Mouse (Mus musculus) spleen, adult 2 months (tissue): ENCODE measurements around the gene Eef2k. TPM values are rescaled to one million over a fixed set of nuclear protein-coding genes. Genes with fewer than 3 reads are reported as not detected.

Experiments
- DNase-seq, 2 experiments: peaks; one replicate each; pipeline versions ENCODE4 v3.0.0 to v3.0.0-alpha.2; 2012 to 2021; ENCODE audit warnings: low spot score in 2 of 2, low read depth in 1 of 2
- H3K27ac ChIP-seq: fragments of 200-500 bp; 2 replicates; pipeline ENCODE4 v1.5.1; 2012; ENCODE audit warnings: low read length, inconsistent platforms; ENCODE audit not compliant: insufficient read depth
- H3K27me3 ChIP-seq: fragments of 200-500 bp; 2 replicates; pipeline ENCODE4 v1.6.1; 2012; ENCODE audit warnings: mild to moderate bottlenecking, moderate library complexity, low read length, inconsistent platforms; ENCODE audit not compliant: control insufficient read depth, insufficient read depth
- H3K36me3 ChIP-seq: fragments of 200-500 bp; 2 replicates; pipeline ENCODE4 v1.6.1; 2012; ENCODE audit warnings: mild to moderate bottlenecking, low read length, inconsistent platforms; ENCODE audit not compliant: control insufficient read depth, insufficient read depth
- H3K4me1 ChIP-seq: fragments of 200-500 bp; 2 replicates; pipeline ENCODE4 v1.6.1; 2011; ENCODE audit warnings: inconsistent platforms; ENCODE audit not compliant: control insufficient read depth, insufficient read depth, insufficient read length
- H3K4me3 ChIP-seq: fragments of 200-500 bp; 2 replicates; pipeline ENCODE4 v1.5.1; 2011; ENCODE audit warnings: mild to moderate bottlenecking, inconsistent platforms; ENCODE audit not compliant: insufficient read depth, insufficient read length; ENCODE audit errors: extremely low read depth
- CTCF ChIP-seq: fragments of 200-500 bp; IDR thresholded peaks from 2 replicates; pipeline ENCODE4 v1.5.1; 2011; ENCODE audit warnings: mild to moderate bottlenecking, inconsistent platforms; ENCODE audit not compliant: insufficient read depth, insufficient read length, insufficient replicate concordance; ENCODE audit errors: extremely low read depth
- POLR2A ChIP-seq: fragments of 200-500 bp; IDR thresholded peaks from 2 replicates; pipeline ENCODE4 v1.6.1; 2011; ENCODE audit warnings: low read depth, low read length, inconsistent platforms
- WGBS: fragments of 180-500 bp; shearing (Covaris S2); methylation state at CpG from one replicate; pipeline ENCODE4 v1.1.7; 2018; 5-methylcytosine and 5-hydroxymethylcytosine counted together
- polyA plus RNA-seq: library from polyadenylated mRNA; depleted of rRNA; stranded (reverse); fragments of >200 nt; gene quantifications from 2 replicates; pipeline ENCODE4 v1.2.3, GENCODE M21; 2012

Gene Eef2k
- polyA plus RNA-seq, 1 experiment: 15.8 TPM

DNA sequence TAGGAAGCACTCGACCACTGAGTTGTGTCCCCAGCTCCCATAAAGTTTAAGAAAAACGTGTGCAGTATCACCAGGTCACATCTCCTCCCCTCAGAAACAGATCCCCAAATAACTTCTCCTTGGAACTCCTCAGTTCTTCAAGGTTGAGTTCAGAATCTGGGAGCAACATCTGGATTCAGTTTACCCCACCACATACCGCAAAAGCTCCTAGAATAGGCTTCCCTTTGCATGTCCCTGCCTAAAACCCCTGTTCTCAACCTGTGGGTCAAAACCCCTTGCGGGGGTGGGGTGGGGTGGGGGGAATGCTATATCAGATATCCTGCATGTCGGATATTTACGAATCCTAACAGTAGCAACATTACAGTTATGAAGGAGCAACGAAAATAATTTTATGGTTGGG lies 20.0 kb downstream of the Eef2k start:
- 0 out of 2 replicates have a peak, but pooled peaks cover 2% of the 10 kb centered on the region for H3K36me3 ChIP-seq
- H3K4me3 ChIP-seq: no peak overlapping the region
- TF ChIP-seq POLR2A: no peak
- peaks cover 19% of the 10 kb centered on the region for H3K4me1 ChIP-seq
- WGBS: 86% methylated on average over 7 of the region's 7 CpGs
- H3K27ac ChIP-seq: no peak overlapping the region
- DNase-seq: no peak
- no peaks in the 10 kb centered on the region for H3K27me3 ChIP-seq

DNA sequence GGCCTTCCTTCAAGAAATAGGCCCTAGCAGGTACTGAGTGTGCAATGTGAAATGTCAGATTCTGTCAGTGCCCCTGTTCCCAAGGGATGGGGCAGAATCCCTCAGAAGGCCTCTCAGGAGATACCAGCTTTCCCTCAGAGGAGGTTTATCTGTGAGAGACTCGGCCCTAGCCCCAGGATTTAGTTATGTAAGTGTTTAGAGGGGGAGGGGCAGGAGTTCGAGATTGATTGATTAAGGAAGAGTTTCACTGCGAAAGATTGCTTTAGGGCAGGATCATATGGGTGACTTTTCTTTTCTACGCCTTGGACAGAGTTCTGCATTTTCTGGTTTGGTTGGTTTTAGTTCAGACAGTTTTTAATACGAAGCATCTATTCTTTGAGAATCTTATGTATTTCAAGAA lies 20.8 kb downstream of the Eef2k start:
- H3K27ac ChIP-seq: no peak overlapping the region
- 72% methylated on average over 5 of the region's 5 CpGs for WGBS
- 0 out of 2 replicates have a peak, but pooled peaks cover 1% of the 10 kb centered on the region for H3K36me3 ChIP-seq
- peaks cover 19% of the 10 kb centered on the region for H3K4me1 ChIP-seq
- no peak for DNase-seq
- H3K27me3 ChIP-seq: no peaks in the 10 kb centered on the region
- no peak overlapping the region for H3K4me3 ChIP-seq
- TF ChIP-seq POLR2A (no peak), CTCF (no peak)

- peak; percentile 52 to 53 for DNase-seq
- Histone ChIP-seq H3K4me1 (peaks cover 19% of the 10 kb centered on the region), H3K27ac (peak overlapping the region; percentile 20; the same call in 1 of the 2 replicates), H3K27me3 (no peaks in the 10 kb centered on the region), H3K36me3 (no peaks in the 10 kb centered on the region), H3K4me3 (peak overlapping the region; percentile 7; the same call in 1 of the 2 replicates)
- TF ChIP-seq POLR2A (no peak), CTCF (no peak)
- 17% methylated on average over 7 of the region's 7 CpGs for WGBS
Measured at GRCm38 (mm10) chr7:120865100-120865499, 22.5 kb downstream of the Eef2k start.

DNA sequence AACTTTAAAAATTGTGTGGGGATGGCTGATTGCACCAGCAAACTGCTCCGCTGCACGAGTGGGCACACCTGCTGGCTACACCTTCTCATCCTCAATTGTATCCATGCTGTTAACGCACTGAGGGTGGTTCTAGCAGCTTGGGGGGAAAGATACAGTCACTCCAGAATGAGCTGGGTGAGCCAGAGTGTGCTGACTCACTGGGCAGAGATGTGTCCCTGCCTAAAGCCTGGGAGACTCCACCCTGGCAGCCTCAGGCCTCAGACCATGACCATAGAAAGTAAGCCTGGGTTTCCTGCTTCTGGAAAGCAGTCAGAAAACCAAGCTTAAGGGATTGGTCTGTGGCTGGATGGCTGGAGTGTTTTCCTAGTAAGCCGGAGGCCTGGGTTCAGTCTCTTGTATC lies 23.2 kb downstream of the Eef2k start:
- DNase-seq: no peak
- Histone ChIP-seq H3K4me1 (peaks cover 17% of the 10 kb centered on the region), H3K4me3 (no peak overlapping the region), H3K36me3 (no peaks in the 10 kb centered on the region), H3K27me3 (no peaks in the 10 kb centered on the region), H3K27ac (peak overlapping the region; percentile 38; the same call in 1 of the 2 replicates)
- WGBS: 63% methylated on average over 4 of the region's 4 CpGs
- TF ChIP-seq CTCF (no peak), POLR2A (no peak)

- TF ChIP-seq POLR2A: no peak
- TF ChIP-seq CTCF: no peak
- DNase-seq: no peak
- Histone ChIP-seq H3K27me3 (no peaks in the 10 kb centered on the region), H3K4me3 (no peak overlapping the region), H3K4me1 (peaks cover 12% of the 10 kb centered on the region), H3K36me3 (no peaks in the 10 kb centered on the region), H3K27ac (no peak overlapping the region)
- 68% methylated on average over 2 of the region's 2 CpGs for WGBS
Measured at GRCm38 (mm10) chr7:120866684-120867083, 24.1 kb downstream of the Eef2k start.

- no peak overlapping the region for H3K27ac ChIP-seq
- TF ChIP-seq POLR2A (no peak), CTCF (no peak)
- no peak for DNase-seq
Measured at GRCm38 (mm10) chr7:120867720-120868119, 25.1 kb downstream of the Eef2k start.

DNA sequence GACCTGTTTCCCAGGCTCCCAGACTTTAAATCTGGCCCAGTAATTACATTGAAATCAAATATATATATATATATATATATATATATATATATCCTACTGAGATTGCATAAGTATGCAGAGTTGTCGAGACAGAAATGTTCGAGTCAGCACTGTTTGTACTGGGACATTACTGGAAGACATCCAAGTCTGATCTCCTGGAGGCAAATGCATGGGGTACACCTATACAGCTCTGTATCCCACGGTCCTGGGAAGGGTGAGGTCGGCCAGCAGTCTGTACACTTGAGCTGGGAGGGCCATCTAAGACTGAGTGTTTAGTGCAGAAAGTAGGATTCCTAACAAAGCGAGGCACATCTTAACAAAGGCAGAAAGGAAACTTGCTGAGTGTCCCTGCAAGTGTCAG lies 27.3 kb downstream of the Eef2k start:
- no peak overlapping the region for H3K4me3 ChIP-seq
- DNase-seq: no peak
- 66% methylated on average over 5 of the region's 5 CpGs for WGBS
- no peaks in the 10 kb centered on the region for H3K36me3 ChIP-seq
- peak overlapping the region; percentile 42; the same call in 1 of the 2 replicates for H3K27ac ChIP-seq
- peaks cover 6% of the 10 kb centered on the region for H3K4me1 ChIP-seq
- no peaks in the 10 kb centered on the region for H3K27me3 ChIP-seq
- no peak for TF ChIP-seq CTCF
- TF ChIP-seq POLR2A: no peak

More at GRCm38 (mm10) chr7:120867720-120868119, 25.1 kb downstream of the Eef2k start:
- no peaks in the 10 kb centered on the region for H3K27me3 ChIP-seq
- H3K36me3 ChIP-seq: no peaks in the 10 kb centered on the region
- WGBS: 90% methylated on average over 1 of the region's 1 CpGs
- H3K4me3 ChIP-seq: no peak overlapping the region
- peaks cover 6% of the 10 kb centered on the region for H3K4me1 ChIP-seq
